Mouse (Mus musculus): ENCODE measurements around the gene Catsperb.

GRCm38 (mm10) chr12:101426131-101426530 is 21.7 kb downstream of the Catsperb start:
- TF ChIP-seq POU5F1 (IDR thresholded peaks at IDR 0.05; ENCODE audit: borderline replicate concordance, low read length), result no peak
- TF ChIP-seq NANOG (IDR thresholded peaks at IDR 0.05; ENCODE audit: borderline replicate concordance, low read length), result no peak

All from E14TG2a.4 (cell line).